Mouse (Mus musculus): ENCODE data around the gene Dusp2.
A peak's percentile ranks its signal among the peaks of the same experiment; 100 is the strongest.
"Not testable (repeated sequence)": the region's sequence is repeated elsewhere in the genome, so short reads cannot be mapped to it uniquely, and the experiment has no call there.

Dusp2 gene

GRCm38 (mm10) chr2:127335767-127336496 lies at the start of gene Dusp2:
TSS of gene Dusp2 (plus strand) at chr2:127336159.
- peak; percentile 38 for DNase-seq (ENCODE audit: low read depth, low spot score)

- no peak for DNase-seq (ENCODE audit: low read depth, low spot score)
These were observed 43.7 kb upstream of the Dusp2 start for GRCm38 (mm10) chr2:127292250-127292649.

- no peak for DNase-seq (ENCODE audit: low read depth, low spot score)
These were observed 38.8 kb upstream of the Dusp2 start for GRCm38 (mm10) chr2:127297001-127297805.

GRCm38 (mm10) chr2:127298056-127298455 lies 37.9 kb upstream of the Dusp2 start:
- DNase-seq (ENCODE audit: low read depth, low spot score): no peak

- peak; percentile 51 for DNase-seq (ENCODE audit: low read depth, low spot score)
These were observed 35.3 kb upstream of the Dusp2 start for GRCm38 (mm10) chr2:127300701-127301100.

GRCm38 (mm10) chr2:127301883-127302282 lies 34.1 kb upstream of the Dusp2 start:
- peak; percentile 12 for DNase-seq (ENCODE audit: low read depth, low spot score)

GRCm38 (mm10) chr2:127304192-127304591 lies 31.8 kb upstream of the Dusp2 start:
- not testable (repeated sequence) for DNase-seq (ENCODE audit: low read depth, low spot score)

GRCm38 (mm10) chr2:127304609-127305210 lies 31.2 kb upstream of the Dusp2 start:
- DNase-seq (ENCODE audit: low read depth, low spot score): no peak

GRCm38 (mm10) chr2:127306123-127306522 lies 29.8 kb upstream of the Dusp2 start:
- no peak for DNase-seq (ENCODE audit: low read depth, low spot score)

- peak; percentile 69 for DNase-seq (ENCODE audit: low read depth, low spot score)
These were observed 28.8 kb upstream of the Dusp2 start for GRCm38 (mm10) chr2:127307179-127307578.

- DNase-seq (ENCODE audit: low read depth, low spot score): peak; percentile 69
These were observed 27.3 kb upstream of the Dusp2 start for GRCm38 (mm10) chr2:127308660-127309059.

- DNase-seq (ENCODE audit: low read depth, low spot score): no peak
These were observed 25.7 kb upstream of the Dusp2 start for GRCm38 (mm10) chr2:127310246-127310645.

- no peak for DNase-seq (ENCODE audit: low read depth, low spot score)
These were observed 25.3 kb upstream of the Dusp2 start for GRCm38 (mm10) chr2:127310685-127311084.

GRCm38 (mm10) chr2:127311193-127311592 lies 24.8 kb upstream of the Dusp2 start:
- DNase-seq (ENCODE audit: low read depth, low spot score): no peak

GRCm38 (mm10) chr2:127312801-127313200 lies 23.2 kb upstream of the Dusp2 start:
- DNase-seq (ENCODE audit: low read depth, low spot score): no peak

GRCm38 (mm10) chr2:127313878-127314277 lies 22.1 kb upstream of the Dusp2 start:
- DNase-seq (ENCODE audit: low read depth, low spot score): no peak

GRCm38 (mm10) chr2:127314467-127315154 lies 21.3 kb upstream of the Dusp2 start:
- DNase-seq (ENCODE audit: low read depth, low spot score): no peak

- no peak for DNase-seq (ENCODE audit: low read depth, low spot score)
These were observed 20.8 kb upstream of the Dusp2 start for GRCm38 (mm10) chr2:127315155-127315470.

GRCm38 (mm10) chr2:127316431-127316830 lies 19.5 kb upstream of the Dusp2 start:
- no peak for DNase-seq (ENCODE audit: low read depth, low spot score)

- DNase-seq (ENCODE audit: low read depth, low spot score): no peak
These were observed 17.8 kb upstream of the Dusp2 start for GRCm38 (mm10) chr2:127318136-127318535.

- no peak for DNase-seq (ENCODE audit: low read depth, low spot score)
These were observed 16.9 kb upstream of the Dusp2 start for GRCm38 (mm10) chr2:127319071-127319470.

GRCm38 (mm10) chr2:127322671-127323285 lies 13.2 kb upstream of the Dusp2 start:
- no peak for DNase-seq (ENCODE audit: low read depth, low spot score)
